Mouse (Mus musculus) cerebellum, adult 2 months (tissue): ENCODE data around the gene Kbtbd12. TPM values are rescaled to one million over a fixed set of nuclear protein-coding genes. Genes with fewer than 3 reads are reported as not detected.

Source experiments
- DNase-seq, 2 experiments: peaks; one replicate each; pipeline ENCODE4 v3.0.0; 2021
- H3K27ac ChIP-seq: fragments of 200-500 bp; 2 replicates; pipeline ENCODE4 v1.5.1; 2012; ENCODE audit warnings: low read length, control low read depth, inconsistent platforms; ENCODE audit not compliant: insufficient read depth
- H3K27me3 ChIP-seq: fragments of 200-500 bp; 2 replicates; pipeline ENCODE4 v1.6.1; 2012; ENCODE audit warnings: inconsistent platforms, mild to moderate bottlenecking, low read length, moderate library complexity; ENCODE audit not compliant: control insufficient read depth, insufficient read depth
- H3K4me1 ChIP-seq: fragments of 200-500 bp; 2 replicates; pipeline ENCODE4 v1.6.1; 2011; ENCODE audit warnings: low read length; ENCODE audit not compliant: control insufficient read depth, insufficient read depth
- H3K4me3 ChIP-seq: fragments of 200-500 bp; replicated peaks from 2 replicates; pipeline ENCODE3; 2011; ENCODE audit warnings: mild to moderate bottlenecking, low read depth, low read length, control low read depth; ENCODE audit not compliant: insufficient read depth
- CTCF ChIP-seq: fragments of 200-500 bp; IDR thresholded peaks from 2 replicates; pipeline ENCODE4 v1.5.1; 2011; ENCODE audit warnings: low read depth, mild to moderate bottlenecking, control low read depth, low read length, moderate library complexity, borderline replicate concordance; ENCODE audit not compliant: insufficient read depth
- POLR2A ChIP-seq: fragments of 200-500 bp; IDR thresholded peaks from 2 replicates; pipeline ENCODE4 v1.6.1; 2011; ENCODE audit warnings: low read length, control low read depth, borderline replicate concordance; ENCODE audit not compliant: insufficient read depth
- WGBS: fragments of 180-500 bp; shearing (Covaris S2); methylation state at CpG from one replicate; pipeline ENCODE4 v1.1.7; 2018; 5-methylcytosine and 5-hydroxymethylcytosine counted together
- polyA plus RNA-seq: library from polyadenylated mRNA; depleted of rRNA; stranded (reverse); fragments of >200 nt; gene quantifications from 2 replicates; pipeline ENCODE4 v1.2.3, GENCODE M21; 2012; rRNA removed

The Kbtbd12 gene
- 0.13 and 0.25 TPM in 2 replicates for polyA plus RNA-seq

DNA sequence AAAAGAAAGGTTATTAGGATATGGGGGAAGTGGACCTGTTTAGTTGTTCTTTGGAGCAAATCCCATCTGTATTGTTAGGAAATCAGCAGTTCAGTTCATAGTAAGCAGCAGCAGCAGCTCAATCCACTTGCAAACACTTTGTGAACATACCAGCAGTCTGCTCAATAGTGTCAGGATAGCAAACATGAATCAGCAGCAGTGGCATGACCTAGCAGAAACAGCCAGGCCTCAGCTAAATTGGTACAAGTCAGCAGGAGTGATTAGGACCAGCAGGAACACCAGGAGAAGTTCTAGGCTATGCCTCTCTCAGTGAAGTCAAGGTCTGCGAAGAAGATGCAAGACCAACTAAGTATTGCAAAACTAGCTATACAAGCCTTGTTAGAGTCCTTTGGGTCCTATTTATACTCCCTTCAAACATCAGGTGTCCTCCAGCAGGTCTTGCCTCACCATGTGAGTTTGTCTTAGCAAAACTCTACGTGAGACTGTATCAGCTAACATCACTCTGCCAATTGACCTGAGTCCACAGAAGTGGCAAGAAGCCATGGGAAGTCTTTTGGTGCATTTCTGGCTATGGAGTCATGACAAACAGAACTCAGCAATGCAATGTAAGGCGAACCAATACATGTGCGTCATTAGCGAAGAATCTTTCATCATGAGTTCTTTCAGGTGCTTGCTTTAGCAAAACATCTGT lies at the start of gene Kbtbd12:
Gene Kbtbd12, minus strand, starts transcription at position 340 of the 691 bp plus-strand sequence.
- DNase-seq: no peak
- H3K4me3 ChIP-seq: no peak within 1 kb of the TSS
- 98% methylated on average over 5 of the region's 5 CpGs for WGBS

GRCm38 (mm10) chr6:88683380-88684053 lies 45.8 kb upstream of the Kbtbd12 start:
- no peak overlapping the region for H3K27ac ChIP-seq
- TF ChIP-seq CTCF (no peak), POLR2A (no peak)
- DNase-seq: no peak
- H3K4me1 ChIP-seq: no peaks in the 10 kb centered on the region
- H3K27me3 ChIP-seq: no peaks in the 10 kb centered on the region
- WGBS: 41% methylated on average over 7 of the region's 7 CpGs
- H3K4me3 ChIP-seq: no peak overlapping the region

More for the DNA sequence above, at the start of gene Kbtbd12:
- Histone ChIP-seq H3K27ac (no peak within 1 kb of the TSS), H3K4me1 (peaks cover 9% of the 10 kb centered on the region; the same call in 1 of the 2 replicates), H3K27me3 (no peaks in the 10 kb centered on the region)
- TF ChIP-seq POLR2A (no peak), CTCF (no peak)

GRCm38 (mm10) chr6:88681026-88681425 lies 43.3 kb upstream of the Kbtbd12 start:
- Histone ChIP-seq H3K4me1 (no peaks in the 10 kb centered on the region), H3K27me3 (no peaks in the 10 kb centered on the region), H3K27ac (no peak overlapping the region), H3K4me3 (no peak overlapping the region)
- DNase-seq: no peak
- 45% methylated on average over 3 of the region's 3 CpGs for WGBS
- no peak for TF ChIP-seq CTCF
- no peak for TF ChIP-seq POLR2A

DNA sequence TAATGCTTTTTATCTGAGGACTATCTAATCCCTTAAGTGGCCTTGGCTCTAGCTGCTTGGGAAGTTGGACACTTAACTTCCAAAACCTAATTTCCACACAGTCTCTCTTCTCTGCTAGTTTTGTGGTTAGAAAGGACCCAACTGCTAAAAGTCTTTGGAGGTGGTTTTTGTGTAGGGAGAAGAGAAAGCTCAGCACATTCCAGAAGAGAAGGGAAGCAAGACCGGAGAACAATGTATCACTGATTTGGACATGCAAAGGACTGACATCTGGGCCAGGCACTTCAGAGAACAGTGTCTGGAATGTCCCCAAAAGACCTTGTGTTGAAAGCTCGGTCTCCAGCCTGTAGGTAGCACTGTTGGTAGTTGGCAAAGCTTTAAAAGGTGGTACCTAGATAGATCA lies 40.0 kb upstream of the Kbtbd12 start:
- WGBS: 53% methylated on average over 2 of the region's 2 CpGs
- Histone ChIP-seq H3K4me3 (no peak overlapping the region), H3K27ac (no peak overlapping the region), H3K4me1 (no peaks in the 10 kb centered on the region), H3K27me3 (no peaks in the 10 kb centered on the region)
- TF ChIP-seq CTCF: no peak
- TF ChIP-seq POLR2A: no peak
- no peak for DNase-seq

- H3K4me3 ChIP-seq: no peak overlapping the region
- TF ChIP-seq POLR2A: no peak
- no peak for TF ChIP-seq CTCF
- H3K27ac ChIP-seq: no peak overlapping the region
- WGBS: 95% methylated on average over 6 of the region's 6 CpGs
- H3K27me3 ChIP-seq: no peaks in the 10 kb centered on the region
- no peak for DNase-seq
- H3K4me1 ChIP-seq: no peaks in the 10 kb centered on the region
Measured at GRCm38 (mm10) chr6:88676753-88677736, 39.3 kb upstream of the Kbtbd12 start.

DNA sequence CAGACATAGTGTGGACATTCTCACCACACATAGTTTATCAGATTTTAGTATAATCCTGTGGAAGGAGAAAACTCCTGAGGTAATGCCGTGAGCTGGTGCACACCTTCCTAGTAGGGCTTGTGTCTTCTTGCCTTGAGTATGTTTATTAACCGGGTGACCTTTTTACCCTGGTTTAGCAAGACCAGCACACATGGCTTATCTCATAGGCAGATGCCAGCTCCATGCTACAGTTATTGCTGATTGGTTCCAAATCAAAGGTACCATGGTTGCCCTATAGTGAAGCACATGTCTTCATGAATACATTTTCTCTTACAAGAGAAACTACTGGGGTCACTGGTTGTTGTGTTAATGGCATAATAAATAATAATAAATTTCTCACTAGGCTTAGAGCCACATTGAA lies 38.1 kb upstream of the Kbtbd12 start:
- H3K4me1 ChIP-seq: no peaks in the 10 kb centered on the region
- WGBS: 93% methylated on average over 2 of the region's 2 CpGs
- H3K27ac ChIP-seq: no peak overlapping the region
- no peak for TF ChIP-seq CTCF
- TF ChIP-seq POLR2A: no peak
- H3K4me3 ChIP-seq: no peak overlapping the region
- H3K27me3 ChIP-seq: no peaks in the 10 kb centered on the region
- DNase-seq: no peak

DNA sequence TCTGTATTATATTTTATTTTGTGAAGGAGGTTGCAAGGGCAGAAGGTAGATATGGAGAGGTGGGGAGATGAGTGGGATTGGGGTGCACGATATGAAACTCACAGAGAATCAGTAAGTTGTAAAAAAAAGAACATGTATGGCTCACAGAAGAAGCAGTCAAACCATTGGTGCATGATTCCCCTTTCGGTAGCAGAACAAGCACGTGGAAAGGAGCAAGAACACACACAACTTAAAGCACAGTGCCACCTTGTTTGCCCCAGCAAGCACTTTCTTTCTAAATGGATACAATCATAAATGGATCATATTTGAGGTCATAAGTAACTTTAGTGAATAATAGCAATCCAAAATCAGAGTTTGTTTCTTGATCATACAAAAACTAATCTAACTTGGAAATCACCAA lies 24.5 kb upstream of the Kbtbd12 start:
- no peaks in the 10 kb centered on the region for H3K27me3 ChIP-seq
- no peak for TF ChIP-seq POLR2A
- no peak for TF ChIP-seq CTCF
- DNase-seq: no peak
- no peaks in the 10 kb centered on the region for H3K4me1 ChIP-seq
- 82% methylated on average over 3 of the region's 3 CpGs for WGBS
- H3K4me3 ChIP-seq: no peak overlapping the region
- no peak overlapping the region for H3K27ac ChIP-seq

- no peaks in the 10 kb centered on the region for H3K4me1 ChIP-seq
- no peak for DNase-seq
- TF ChIP-seq CTCF: no peak
- no peak for TF ChIP-seq POLR2A
- H3K27me3 ChIP-seq: no peaks in the 10 kb centered on the region
- no peak overlapping the region for H3K4me3 ChIP-seq
- no peak overlapping the region for H3K27ac ChIP-seq
- WGBS: 90% methylated on average over 2 of the region's 2 CpGs
Measured at GRCm38 (mm10) chr6:88661696-88662095, 23.9 kb upstream of the Kbtbd12 start.
